Mouse (Mus musculus): ENCODE results near the gene Gm8024. TPM values are rescaled to one million over a fixed set of nuclear protein-coding genes. Genes with fewer than 3 reads are reported as not detected.
"Not testable (repeated sequence)": the region's sequence is repeated elsewhere in the genome, so short reads cannot be mapped to it uniquely, and the experiment has no call there.

The Gm8024 gene
- not detected in 2 replicates for total RNA-seq (2017)

DNA sequence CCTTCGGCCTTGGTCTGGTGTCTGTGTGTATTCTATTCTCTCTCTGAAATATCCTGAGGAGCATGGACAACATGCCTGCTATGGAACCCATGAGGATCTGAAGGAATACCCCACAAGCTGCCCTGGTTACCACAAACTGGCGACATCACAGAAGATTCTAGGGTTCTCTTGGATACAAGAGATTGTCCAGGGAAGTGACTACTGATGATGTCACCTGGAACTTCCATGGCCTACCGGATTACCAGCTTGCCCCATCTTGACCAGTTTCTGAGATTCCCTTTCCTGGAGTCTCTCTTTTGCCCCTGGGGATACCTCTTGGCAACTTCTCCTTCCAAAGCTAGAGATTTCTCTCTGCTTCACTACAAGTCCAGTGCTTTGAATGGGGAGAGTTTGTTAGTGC, at the start of gene Gm8024:
Gene Gm8024, minus strand, starts transcription at position 101 of the 400 bp plus-strand sequence.
- not testable (repeated sequence) for ATAC-seq (replicated peaks; ENCODE audit: low read depth, poor library complexity, severe bottlenecking)

DNA sequence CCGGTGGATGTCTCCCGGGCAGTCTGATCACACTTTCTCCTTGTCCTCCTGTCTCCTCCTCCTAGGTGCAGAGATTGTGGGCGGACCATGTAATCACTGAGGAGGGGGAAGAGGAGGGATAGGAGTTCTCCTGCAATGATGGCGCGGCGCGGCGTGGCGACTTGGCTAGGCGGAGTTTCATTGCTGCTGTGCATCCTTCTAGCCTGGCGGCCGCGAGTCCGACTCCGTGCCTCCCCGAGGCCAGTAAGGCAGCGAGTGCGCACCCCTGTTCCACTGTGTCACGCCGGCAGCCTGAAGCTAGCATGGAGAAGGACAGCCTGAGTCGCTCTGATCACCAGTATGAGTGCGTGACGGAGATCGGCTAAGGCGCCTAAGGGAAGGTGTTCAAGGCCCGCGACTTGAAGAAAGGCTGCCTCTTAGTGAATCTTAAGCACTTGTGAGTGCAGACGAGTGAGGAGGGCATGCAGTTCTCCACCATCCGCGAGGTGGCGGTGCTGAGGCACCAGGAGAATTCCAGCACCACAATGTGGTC, 19.2 kb upstream of the Gm8024 start:
- not testable (repeated sequence) for ATAC-seq (replicated peaks; ENCODE audit: low read depth, poor library complexity, severe bottlenecking)

DNA sequence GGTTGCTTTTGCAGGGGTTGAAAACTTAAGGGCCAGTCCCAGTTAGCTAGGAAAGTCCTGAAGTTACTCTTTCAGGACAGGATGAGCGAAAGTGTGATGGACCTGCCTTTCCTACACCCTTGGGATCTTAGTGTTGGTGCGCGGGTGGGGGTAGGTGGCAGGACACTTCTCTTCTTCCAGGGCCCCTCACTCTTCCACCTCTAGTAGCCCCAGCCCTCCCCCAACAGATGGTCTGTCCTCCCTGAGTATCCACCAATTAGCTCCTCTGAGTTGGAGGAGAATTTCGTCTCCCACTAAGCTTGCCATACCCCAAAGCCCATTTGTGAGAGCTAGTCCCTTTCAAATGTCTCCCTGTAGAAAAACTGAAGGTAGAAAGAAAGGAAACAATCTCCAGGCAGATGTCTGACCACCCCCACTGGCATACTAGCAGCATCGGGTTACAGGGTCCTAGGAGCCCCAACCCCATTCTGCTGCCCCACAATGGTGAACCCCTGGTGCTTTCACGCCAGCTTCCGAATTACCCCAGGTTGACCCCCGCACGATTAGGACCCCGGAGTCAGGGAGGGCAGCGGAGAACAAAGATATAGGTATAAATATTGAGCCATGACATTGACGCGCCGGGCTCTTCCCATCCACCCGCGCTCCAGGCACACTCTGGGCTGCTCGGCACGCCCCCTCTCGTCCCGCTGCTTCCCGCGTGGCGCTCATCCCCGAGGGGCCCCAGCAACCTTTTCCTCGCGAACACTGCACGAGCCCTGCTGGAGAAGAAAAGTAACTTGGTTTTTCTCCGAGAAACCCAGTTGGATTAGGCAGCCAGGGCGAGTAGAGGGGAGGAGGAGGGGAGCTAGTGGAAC, 18.5 kb upstream of the Gm8024 start:
- ATAC-seq (replicated peaks; ENCODE audit: low read depth, poor library complexity, severe bottlenecking): not testable (repeated sequence)

DNA sequence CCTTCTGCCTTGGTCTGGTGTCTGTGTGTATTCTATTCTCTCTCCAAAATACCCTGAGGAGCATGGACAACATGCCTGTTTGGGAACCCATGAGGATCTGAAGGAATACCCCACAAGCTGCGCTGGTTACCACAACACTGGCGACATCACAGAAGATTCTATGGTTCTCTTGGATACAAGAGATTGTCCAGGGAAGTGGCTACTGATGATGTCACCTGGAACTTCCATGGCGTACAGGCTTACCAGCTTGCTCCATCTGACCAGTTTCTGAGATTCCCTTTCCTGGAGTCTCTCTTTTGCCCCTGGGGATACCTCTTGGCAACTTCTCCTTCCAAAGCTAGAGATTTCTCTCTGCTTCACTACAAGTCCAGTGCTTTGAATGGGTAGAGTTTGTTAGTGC, 21.8 kb downstream of the Gm8024 start, which contains the start of gene Gm8020:
Gene Gm8020, minus strand, starts transcription at position 101 of the 400 bp plus-strand sequence.
- not testable (repeated sequence) for ATAC-seq (replicated peaks; ENCODE audit: low read depth, poor library complexity, severe bottlenecking)

Other genes with a start within 250 kb of the Gm8024 start
- gene Gm9611, start 226.9 kb downstream of the Gm8024 start, total RNA-seq (2017): not detected in 2 replicates
- not detected in 2 replicates for gene Gm7995, start 214.1 kb downstream of the Gm8024 start, total RNA-seq (2017)
- not detected in 2 replicates for gene Gm8005, start 84.6 kb downstream of the Gm8024 start, total RNA-seq (2017)
- gene Gm8011, start 60.4 kb downstream of the Gm8024 start, total RNA-seq (2017): not detected in 2 replicates
- not detected in 2 replicates for gene Gm8020, start 21.9 kb downstream of the Gm8024 start, total RNA-seq (2017)
- not detected in 2 replicates for gene Gm17124, start 75.6 kb upstream of the Gm8024 start, total RNA-seq (2017)
- not detected in 2 replicates for gene Gm3633, start 117.6 kb upstream of the Gm8024 start, total RNA-seq (2017)
- not detected in 2 replicates for gene Gm10378, start 131.7 kb upstream of the Gm8024 start, total RNA-seq (2017)
- gene Gm3015, start 244.5 kb upstream of the Gm8024 start, total RNA-seq (2017): not detected in 2 replicates